Mouse (Mus musculus) hindbrain, embryonic 12.5 days (tissue): ENCODE data around the gene Pitpnm1. TPM values are rescaled to one million over a fixed set of nuclear protein-coding genes. Genes with fewer than 3 reads are reported as not detected.

ENCODE experiments used
- ATAC-seq: fragments of 200-750 bp; cut with Nextera tagmentation; 2 replicates; pipeline ENCODE4 v1.8.0; 2017; ENCODE audit warnings: moderate TSS enrichment; ENCODE audit not compliant: low FRiP score
- H3K27ac ChIP-seq: fragments of 300-500 bp; sonication (generic); 2 replicates; pipeline ENCODE4 v1.5.1; 2016; ENCODE audit warnings: mild to moderate bottlenecking
- H3K27me3 ChIP-seq: fragments of 300-500 bp; sonication (generic); 2 replicates; pipeline ENCODE4 v1.6.1; 2016; ENCODE audit warnings: mild to moderate bottlenecking
- H3K36me3 ChIP-seq: fragments of 300-500 bp; sonication (generic); 2 replicates; pipeline ENCODE4 v1.6.1; 2016; ENCODE audit warnings: mild to moderate bottlenecking
- H3K4me1 ChIP-seq: fragments of 300-500 bp; sonication (generic); 2 replicates; pipeline ENCODE4 v1.6.1; 2016
- H3K4me2 ChIP-seq: fragments of 300-500 bp; sonication (generic); replicated peaks from 2 replicates; pipeline ENCODE4 v1.6.1; 2016; ENCODE audit warnings: mild to moderate bottlenecking
- H3K4me3 ChIP-seq: fragments of 300-500 bp; sonication (generic); 2 replicates; pipeline ENCODE4 v1.5.1; 2016; ENCODE audit warnings: mild to moderate bottlenecking
- H3K9ac ChIP-seq: fragments of 300-500 bp; sonication (generic); 2 replicates; pipeline ENCODE4 v1.6.1; 2016; ENCODE audit warnings: mild to moderate bottlenecking, moderate library complexity
- H3K9me3 ChIP-seq: fragments of 300-500 bp; sonication (generic); replicated peaks from 2 replicates; pipeline ENCODE4 v1.6.1; 2016; ENCODE audit warnings: mild to moderate bottlenecking
- WGBS: fragments of 180-500 bp; shearing (Covaris S2); methylation state at CpG from one replicate; pipeline ENCODE4 v1.1.7; 2016; 5-methylcytosine and 5-hydroxymethylcytosine counted together
- polyA plus RNA-seq: library from polyadenylated mRNA; unstranded; fragments of >200 nt; fragmentation: Nextera tagmentation; extraction: Ambion mirVana; gene quantifications from 2 replicates; pipeline ENCODE4 v1.2.1, GENCODE M21; 2016

Gene Pitpnm1
- polyA plus RNA-seq, 1 experiment from 2014 or later, result 24.4 TPM

DNA sequence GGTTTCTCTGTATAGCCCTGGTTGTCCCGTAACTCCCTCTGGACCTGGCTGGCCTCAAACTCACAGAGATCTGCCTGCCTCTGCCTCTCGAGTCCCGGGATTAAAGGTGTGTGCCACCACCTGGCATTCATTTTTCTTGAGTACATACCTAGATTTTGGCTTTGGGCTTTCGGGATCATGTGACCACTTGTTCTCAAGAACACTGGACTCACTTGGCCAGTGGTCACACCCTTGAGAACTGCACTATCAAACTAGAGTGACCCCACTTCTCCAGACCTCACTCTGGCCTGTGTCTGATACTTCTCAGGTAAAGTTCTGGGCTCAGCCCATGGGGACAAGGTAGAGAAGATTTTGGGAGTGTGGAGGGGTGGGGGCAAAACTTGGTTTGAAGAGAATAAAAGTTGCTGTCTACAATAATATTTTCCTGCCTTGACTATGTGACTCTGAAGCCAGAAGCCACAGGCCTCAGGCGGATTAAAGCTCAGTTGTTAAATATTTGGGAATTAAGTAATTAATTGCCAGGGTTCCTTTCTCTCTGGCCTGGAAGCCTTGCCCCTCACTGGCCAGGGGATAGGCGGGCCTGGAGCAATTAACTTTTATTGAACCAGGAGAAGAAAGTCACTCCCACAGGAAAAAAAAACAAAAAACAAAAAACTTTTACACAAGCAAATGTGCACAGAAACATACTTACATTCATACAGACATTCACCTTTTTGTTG lies 26.9 kb upstream of the Pitpnm1 start:
- Histone ChIP-seq H3K4me1 (no peaks in the 10 kb centered on the region), H3K4me3 (no peak overlapping the region), H3K9ac (no peak overlapping the region), H3K4me2 (no peak overlapping the region), H3K36me3 (no peaks in the 10 kb centered on the region), H3K27ac (no peak overlapping the region), H3K27me3 (no peaks in the 10 kb centered on the region), H3K9me3 (no peaks in the 10 kb centered on the region)
- no peak for ATAC-seq
- whole genome bisulfite sequencing, result 79% methylated on average over 6 of the region's 6 CpGs

DNA sequence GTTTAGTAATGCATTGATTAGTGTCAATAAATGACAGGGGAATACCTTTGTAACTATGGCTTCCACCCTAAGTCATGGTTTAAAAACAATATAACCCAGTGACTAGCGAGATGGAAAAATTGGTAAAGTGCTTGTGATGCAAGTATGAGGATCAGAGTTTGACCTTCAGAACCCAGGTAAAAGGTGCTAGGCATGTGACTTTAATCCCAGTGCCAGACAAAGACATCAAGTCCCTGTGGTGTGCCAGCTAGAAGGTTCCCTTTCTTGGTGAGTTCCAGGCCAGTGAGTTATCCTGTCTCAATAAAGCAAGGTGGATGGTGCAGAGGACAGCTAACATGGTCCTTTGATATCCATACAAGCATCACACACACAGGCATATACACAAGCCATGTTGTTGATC lies 24.3 kb upstream of the Pitpnm1 start:
- Histone ChIP-seq H3K36me3 (no peaks in the 10 kb centered on the region), H3K9ac (no peak overlapping the region), H3K4me3 (no peak overlapping the region), H3K27me3 (0 out of 2 replicates have a peak, but pooled peaks cover 2% of the 10 kb centered on the region), H3K9me3 (no peaks in the 10 kb centered on the region), H3K4me1 (no peaks in the 10 kb centered on the region), H3K4me2 (no peak overlapping the region), H3K27ac (no peak overlapping the region)
- ATAC-seq, result no peak
- 84% methylated on average over 1 of the region's 1 CpGs for WGBS

DNA sequence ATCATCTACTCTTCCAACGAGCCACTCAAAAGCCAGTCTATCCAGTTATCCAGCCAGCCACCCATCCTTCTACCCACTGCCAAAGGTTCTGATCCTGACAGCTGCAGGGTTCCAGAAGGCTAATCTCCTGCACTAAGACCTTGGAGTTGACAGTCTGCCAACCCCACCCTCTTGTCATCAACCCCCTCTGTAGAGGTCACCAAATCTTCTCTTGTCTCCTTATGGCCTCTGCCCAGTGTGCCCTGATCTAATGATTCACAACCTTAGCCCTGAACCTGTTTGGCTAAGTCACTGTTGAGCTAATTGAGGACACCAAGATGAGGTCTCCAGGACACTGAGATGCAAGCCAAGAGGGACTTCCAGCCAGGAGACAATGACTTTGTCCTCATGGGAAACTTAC lies 20.2 kb upstream of the Pitpnm1 start:
- Histone ChIP-seq H3K27me3 (0 out of 2 replicates have a peak, but pooled peaks cover 3% of the 10 kb centered on the region), H3K4me3 (no peak overlapping the region), H3K9me3 (no peaks in the 10 kb centered on the region), H3K4me1 (no peaks in the 10 kb centered on the region), H3K36me3 (no peaks in the 10 kb centered on the region), H3K4me2 (no peak overlapping the region), H3K9ac (no peak overlapping the region), H3K27ac (no peak overlapping the region)
- ATAC-seq, result no peak
- 88% methylated on average over 1 of the region's 1 CpGs for WGBS

DNA sequence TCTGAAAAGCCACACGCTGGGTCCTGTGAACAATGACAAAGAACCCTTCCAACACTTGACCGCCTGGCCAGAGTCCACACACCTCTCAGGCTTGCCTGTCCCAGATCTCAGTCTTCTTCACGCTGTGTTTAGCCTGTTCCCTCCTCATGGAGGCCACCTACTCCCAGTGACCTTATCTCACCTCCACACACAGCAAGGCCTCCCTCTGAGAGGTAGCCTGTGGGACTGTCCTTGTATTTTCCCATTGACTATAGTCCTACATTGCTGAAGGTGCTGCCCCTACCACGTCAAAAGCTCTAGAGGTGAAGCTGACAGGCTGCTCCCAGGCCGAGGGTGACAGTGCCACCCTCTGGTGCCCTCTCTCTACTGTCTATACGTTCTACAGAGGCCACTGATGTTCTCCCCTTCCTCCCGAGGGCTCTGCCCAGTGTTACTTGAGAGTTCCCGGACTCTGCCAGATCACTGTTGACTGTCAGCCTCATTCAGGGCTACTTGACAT lies 19.2 kb upstream of the Pitpnm1 start:
- Histone ChIP-seq H3K27me3 (peaks cover 3% of the 10 kb centered on the region; the same call in 1 of the 2 replicates), H3K27ac (no peak overlapping the region), H3K4me3 (no peak overlapping the region), H3K9ac (no peak overlapping the region), H3K9me3 (no peaks in the 10 kb centered on the region), H3K4me2 (no peak overlapping the region), H3K36me3 (no peaks in the 10 kb centered on the region), H3K4me1 (no peaks in the 10 kb centered on the region)
- WGBS, result 66% methylated on average over 8 of the region's 8 CpGs
- no peak for ATAC-seq

DNA sequence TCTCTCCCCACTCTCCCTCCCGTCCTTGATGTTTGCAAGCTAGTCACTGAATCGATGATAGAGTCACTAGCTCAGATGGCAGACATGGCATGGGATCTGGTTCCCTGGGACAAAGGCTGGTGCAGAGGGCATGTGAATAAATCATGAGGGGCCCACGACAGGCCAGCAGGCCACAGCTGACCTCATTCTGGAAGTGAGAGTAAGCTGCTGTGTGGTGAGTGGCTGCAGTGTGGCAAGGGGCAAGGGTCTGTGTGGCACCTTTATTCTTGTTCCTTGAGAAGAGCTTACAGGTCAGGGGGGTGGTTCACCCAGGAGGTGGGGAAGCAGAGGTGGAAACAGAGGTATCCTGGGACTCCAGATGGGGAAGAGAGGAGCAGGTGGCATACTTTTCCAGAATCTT lies 18.4 kb upstream of the Pitpnm1 start, which contains the start of gene Cabp2:
TSS of gene Cabp2 (plus strand) at position 185 of the 400 bp plus-strand sequence.
- H3K4me3 ChIP-seq, result no peak within 1 kb of the TSS
- H3K4me1 ChIP-seq, result no peaks in the 10 kb centered on the region
- 65% methylated on average over 3 of the region's 3 CpGs for WGBS
- H3K9me3 ChIP-seq, result no peaks in the 10 kb centered on the region
- ATAC-seq, result no peak
- H3K9ac ChIP-seq, result no peak within 1 kb of the TSS
- no peak within 1 kb of the TSS for H3K4me2 ChIP-seq
- H3K27me3 ChIP-seq, result peaks cover 3% of the 10 kb centered on the region; the same call in 1 of the 2 replicates
- no peaks in the 10 kb centered on the region for H3K36me3 ChIP-seq
- H3K27ac ChIP-seq, result no peak within 1 kb of the TSS

DNA sequence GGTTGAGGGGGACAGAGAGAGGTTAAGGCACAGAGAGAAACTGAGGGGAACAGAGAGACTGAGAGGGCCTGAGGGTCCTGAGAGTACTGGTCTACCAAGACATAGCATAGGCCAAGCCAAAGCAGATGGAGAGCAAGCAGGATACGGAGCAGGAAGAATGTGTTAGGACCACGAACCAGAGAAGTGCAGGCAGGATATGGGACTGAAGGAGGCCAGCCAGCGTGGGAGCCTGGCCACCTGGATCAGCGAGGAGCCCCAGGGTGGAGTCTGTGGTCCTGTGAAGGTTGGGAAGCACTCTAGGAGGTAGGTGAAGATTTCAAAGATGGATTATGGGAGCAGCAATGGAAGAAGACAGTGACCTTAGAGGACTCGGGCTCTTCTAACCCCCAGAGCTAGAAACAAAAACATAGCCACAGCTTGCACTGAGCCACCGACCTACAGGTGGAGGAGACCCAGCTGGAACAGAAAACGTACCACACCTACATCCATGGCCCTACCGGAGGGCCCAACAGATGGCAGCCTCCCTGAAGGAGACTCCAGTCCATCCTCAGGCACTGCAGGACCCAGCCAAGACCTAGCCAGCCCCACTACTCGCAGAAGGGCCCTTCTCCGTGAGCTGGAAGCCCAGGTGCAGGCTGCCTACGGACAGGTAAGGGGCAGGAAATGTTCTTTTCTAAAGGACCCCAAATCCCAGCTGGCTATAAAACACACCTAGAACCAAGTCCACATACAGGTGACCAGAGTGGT lies 17.4 kb upstream of the Pitpnm1 start:
- no peaks in the 10 kb centered on the region for H3K9me3 ChIP-seq
- no peak overlapping the region for H3K4me2 ChIP-seq
- ATAC-seq, result no peak
- 78% methylated on average over 11 of the region's 11 CpGs for WGBS
- H3K4me1 ChIP-seq, result no peaks in the 10 kb centered on the region
- H3K9ac ChIP-seq, result no peak overlapping the region
- peaks cover 3% of the 10 kb centered on the region; the same call in 1 of the 2 replicates for H3K27me3 ChIP-seq
- no peak overlapping the region for H3K27ac ChIP-seq
- no peak overlapping the region for H3K4me3 ChIP-seq
- no peaks in the 10 kb centered on the region for H3K36me3 ChIP-seq

DNA sequence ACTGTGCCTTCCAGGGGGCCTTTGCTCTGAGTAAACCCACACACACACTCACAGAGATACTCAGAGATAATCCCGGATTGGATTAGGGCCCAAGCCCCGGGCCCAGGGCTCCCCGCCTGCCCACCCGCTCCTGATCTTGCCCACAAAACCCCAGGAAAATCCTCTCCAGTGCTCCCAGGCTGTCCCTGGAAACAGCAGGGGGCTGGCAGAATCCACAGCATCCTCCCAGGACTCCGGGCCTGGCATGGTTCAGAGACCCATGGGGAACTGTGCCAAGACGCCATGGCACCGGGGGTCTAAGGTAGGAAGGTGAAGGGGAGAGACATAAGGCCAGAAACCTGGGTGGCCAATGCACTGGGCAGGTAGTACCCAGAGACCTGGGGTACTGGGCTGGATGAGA lies 16.5 kb upstream of the Pitpnm1 start:
- Histone ChIP-seq H3K4me2 (no peak overlapping the region), H3K36me3 (no peaks in the 10 kb centered on the region), H3K4me1 (no peaks in the 10 kb centered on the region), H3K27ac (no peak overlapping the region), H3K4me3 (no peak overlapping the region), H3K9me3 (no peaks in the 10 kb centered on the region), H3K27me3 (peaks cover 3% of the 10 kb centered on the region; the same call in 1 of the 2 replicates), H3K9ac (no peak overlapping the region)
- no peak for ATAC-seq
- 73% methylated on average over 7 of the region's 7 CpGs for whole genome bisulfite sequencing

DNA sequence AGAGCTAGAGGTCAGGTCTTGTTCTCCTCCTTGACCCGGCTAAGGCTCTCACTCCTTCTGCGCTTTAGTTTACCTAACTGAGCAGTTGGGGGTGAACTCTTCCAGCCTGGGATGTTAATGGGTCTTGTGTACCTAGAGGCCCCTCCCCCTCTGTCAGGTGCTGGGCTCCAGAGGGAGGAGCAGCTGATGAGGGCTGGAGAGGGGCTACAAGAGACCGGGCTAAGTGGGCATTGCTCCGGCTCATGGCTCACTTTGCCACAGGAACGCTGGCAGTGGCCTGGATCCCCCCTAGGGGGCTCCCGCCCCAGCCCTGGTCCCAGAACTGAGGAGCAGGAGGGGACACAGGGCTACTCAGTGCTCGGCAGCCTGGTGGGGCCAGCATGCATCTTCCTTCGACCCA lies 16.0 kb upstream of the Pitpnm1 start:
- Histone ChIP-seq H3K9me3 (no peaks in the 10 kb centered on the region), H3K4me2 (no peak overlapping the region), H3K9ac (no peak overlapping the region), H3K4me1 (no peaks in the 10 kb centered on the region), H3K4me3 (no peak overlapping the region), H3K27me3 (peaks cover 3% of the 10 kb centered on the region; the same call in 1 of the 2 replicates), H3K36me3 (no peaks in the 10 kb centered on the region), H3K27ac (no peak overlapping the region)
- no peak for ATAC-seq
- 35% methylated on average over 8 of the region's 8 CpGs for WGBS

DNA sequence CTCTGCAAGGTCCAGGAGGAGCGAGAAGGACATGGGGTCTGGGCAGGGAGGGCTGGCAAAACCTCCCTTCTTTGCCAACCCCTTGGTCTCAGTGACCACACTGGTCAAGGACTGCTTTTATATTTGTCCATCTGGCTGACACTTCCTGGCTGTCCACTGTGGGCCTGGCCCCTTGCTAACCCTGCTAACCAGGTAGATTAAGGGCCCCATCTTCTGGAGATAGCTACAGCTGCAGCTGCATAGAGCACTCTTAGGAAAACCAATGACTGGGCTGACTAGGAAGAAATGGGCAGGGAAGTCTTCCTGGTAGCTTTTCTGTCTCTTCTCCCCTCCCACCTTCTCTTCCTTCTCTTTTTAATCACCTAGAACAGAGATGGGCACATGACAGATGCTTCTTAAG lies 14.8 kb upstream of the Pitpnm1 start:
- Histone ChIP-seq H3K36me3 (no peaks in the 10 kb centered on the region), H3K27me3 (peaks cover 3% of the 10 kb centered on the region; the same call in 1 of the 2 replicates), H3K4me3 (no peak overlapping the region), H3K4me1 (no peaks in the 10 kb centered on the region), H3K4me2 (no peak overlapping the region), H3K27ac (no peak overlapping the region), H3K9me3 (no peaks in the 10 kb centered on the region), H3K9ac (no peak overlapping the region)
- no peak for ATAC-seq
- 100% methylated on average over 1 of the region's 1 CpGs for WGBS

DNA sequence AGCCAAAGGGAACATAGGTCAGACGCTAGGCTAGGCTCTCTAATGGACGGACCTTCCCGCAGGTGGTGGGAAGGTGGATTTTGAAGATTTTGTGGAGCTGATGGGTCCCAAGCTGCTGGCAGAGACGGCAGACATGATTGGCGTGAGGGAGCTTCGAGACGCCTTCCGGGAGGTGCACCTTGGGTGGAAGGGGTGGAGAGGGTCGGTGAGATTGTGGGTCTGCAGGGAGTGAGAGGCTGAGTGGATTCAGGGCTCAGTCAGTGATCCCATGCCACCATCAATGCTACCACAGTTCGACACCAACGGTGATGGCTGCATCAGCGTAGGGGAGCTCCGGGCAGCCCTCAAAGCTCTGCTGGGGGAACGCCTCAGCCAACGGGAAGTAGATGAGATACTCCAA lies 13.6 kb upstream of the Pitpnm1 start:
- Histone ChIP-seq H3K9me3 (no peaks in the 10 kb centered on the region), H3K4me2 (no peak overlapping the region), H3K4me1 (no peaks in the 10 kb centered on the region), H3K27ac (no peak overlapping the region), H3K27me3 (no peaks in the 10 kb centered on the region; the same call in 1 of the 2 replicates), H3K4me3 (no peak overlapping the region), H3K36me3 (no peaks in the 10 kb centered on the region), H3K9ac (no peak overlapping the region)
- WGBS, result 88% methylated on average over 15 of the region's 15 CpGs
- no peak for ATAC-seq

DNA sequence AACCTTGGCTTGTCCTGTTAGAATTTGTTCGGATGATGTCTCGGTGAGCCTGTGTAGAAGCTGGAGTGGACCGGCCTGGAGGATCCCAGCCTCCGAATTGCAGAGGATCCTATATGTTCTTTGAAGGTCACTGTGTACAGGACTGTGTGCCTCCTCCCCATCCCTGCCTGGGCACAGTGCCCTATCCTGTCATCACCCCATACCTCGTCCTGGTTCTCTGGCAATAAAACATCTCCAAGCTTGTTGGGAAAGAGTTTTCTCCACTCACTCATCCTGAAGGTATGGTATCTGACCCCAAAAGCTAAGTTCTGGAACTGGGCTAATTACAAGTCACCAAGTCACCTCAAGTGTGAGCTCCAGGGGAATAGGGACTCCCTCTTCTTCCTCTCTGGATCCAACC lies 12.7 kb upstream of the Pitpnm1 start:
- no peak overlapping the region for H3K9ac ChIP-seq
- no peak for ATAC-seq

DNA sequence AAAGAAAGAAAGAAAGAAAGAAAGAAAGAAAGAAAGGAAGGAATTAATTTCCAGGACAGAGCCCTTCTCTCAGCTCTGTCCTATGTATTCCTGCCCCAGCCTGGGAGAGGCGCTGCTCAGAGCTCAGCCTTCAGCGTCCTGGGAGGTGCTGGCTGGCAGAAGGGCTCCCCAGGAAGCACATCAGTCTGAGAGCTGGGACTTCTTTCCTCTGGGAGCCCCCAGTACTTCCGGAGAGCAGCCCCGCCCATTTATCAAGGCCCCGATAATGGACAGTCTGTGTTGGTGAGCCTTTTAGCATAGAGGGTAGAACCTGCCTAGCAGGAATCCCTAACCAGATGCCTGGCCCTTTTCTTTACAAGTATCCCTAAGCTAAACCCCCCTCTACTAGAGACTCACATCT lies 11.7 kb upstream of the Pitpnm1 start:
- no peaks in the 10 kb centered on the region for H3K9me3 ChIP-seq
- H3K4me3 ChIP-seq, result no peak overlapping the region
- no peak overlapping the region for H3K9ac ChIP-seq
- no peaks in the 10 kb centered on the region for H3K36me3 ChIP-seq
- no peak overlapping the region for H3K4me2 ChIP-seq
- H3K27me3 ChIP-seq, result no peaks in the 10 kb centered on the region; the same call in 1 of the 2 replicates
- no peaks in the 10 kb centered on the region for H3K4me1 ChIP-seq
- WGBS, result 61% methylated on average over 5 of the region's 5 CpGs
- no peak for ATAC-seq
- H3K27ac ChIP-seq, result no peak overlapping the region

More for the DNA sequence above, 12.7 kb upstream of the Pitpnm1 start:
- Histone ChIP-seq H3K27ac (no peak overlapping the region), H3K4me1 (no peaks in the 10 kb centered on the region), H3K9me3 (no peaks in the 10 kb centered on the region), H3K27me3 (no peaks in the 10 kb centered on the region; the same call in 1 of the 2 replicates), H3K4me3 (no peak overlapping the region), H3K36me3 (no peaks in the 10 kb centered on the region), H3K4me2 (no peak overlapping the region)
- 88% methylated on average over 5 of the region's 5 CpGs for WGBS
